Mouse (Mus musculus): ENCODE results near the gene Enox1. TPM values are rescaled to one million over a fixed set of nuclear protein-coding genes. Genes with fewer than 3 reads are reported as not detected.

The Enox1 gene
- polyA plus RNA-seq, 1 experiment from 2014 or later: 0.58 TPM

DNA sequence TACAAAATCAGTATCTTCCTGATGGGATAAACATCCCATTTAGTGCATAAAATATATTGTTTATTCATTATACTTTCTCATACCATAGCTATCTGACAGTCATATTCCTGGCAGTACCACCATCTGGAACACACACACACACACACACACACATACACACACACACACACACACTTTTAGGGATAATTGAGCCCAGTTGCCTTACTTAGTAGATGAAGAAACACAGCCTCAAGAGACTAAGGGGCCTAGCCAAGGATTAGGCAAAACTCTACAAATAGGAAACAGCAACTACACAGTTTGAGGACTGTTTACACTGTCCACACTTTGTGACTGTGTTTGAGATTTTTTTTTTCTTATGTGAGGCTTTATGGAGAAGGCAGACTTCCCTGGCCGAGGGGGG, 100.9 kb downstream of the Enox1 start:
- Histone ChIP-seq H3K27ac (no peak overlapping the region), H3K27me3 (replicated peaks) (no peaks in the 10 kb centered on the region), H3K4me2 (no peak overlapping the region), H3K9me3 (replicated peaks) (no peaks in the 10 kb centered on the region), H3K36me3 (no peaks in the 10 kb centered on the region), H3K4me3 (no peak overlapping the region), H3K9ac (no peak overlapping the region), H3K4me1 (no peaks in the 10 kb centered on the region)
- ATAC-seq: no peak
- WGBS (ENCODE audit: insufficient replicate concordance): 53% methylated on average over 1 of the region's 1 CpGs

DNA sequence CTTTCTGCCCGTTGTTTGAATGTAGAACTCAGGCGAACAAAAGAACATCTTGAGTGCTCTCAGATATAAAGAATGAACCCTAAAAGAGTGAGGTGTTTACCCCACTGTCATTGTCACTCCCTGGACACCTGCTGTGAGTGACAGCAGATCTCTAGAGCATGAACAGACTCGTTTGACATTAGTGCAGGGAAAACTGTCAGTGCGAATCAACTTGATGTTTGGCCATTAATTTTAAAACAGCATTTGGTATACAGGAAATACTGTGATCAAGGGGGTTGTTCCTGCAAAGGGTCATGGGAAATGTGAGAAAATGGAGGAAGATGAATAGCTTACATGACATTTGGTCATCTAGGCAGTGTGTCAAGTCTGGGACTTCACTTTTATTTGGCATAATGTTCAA, 101.6 kb downstream of the Enox1 start:
- Histone ChIP-seq H3K9me3 (replicated peaks) (no peaks in the 10 kb centered on the region), H3K36me3 (no peaks in the 10 kb centered on the region), H3K27ac (no peak overlapping the region), H3K4me2 (no peak overlapping the region), H3K4me3 (no peak overlapping the region), H3K9ac (no peak overlapping the region), H3K4me1 (no peaks in the 10 kb centered on the region), H3K27me3 (replicated peaks) (no peaks in the 10 kb centered on the region)
- ATAC-seq: no peak
- 49% methylated on average over 4 of the region's 4 CpGs for WGBS (ENCODE audit: insufficient replicate concordance)

DNA sequence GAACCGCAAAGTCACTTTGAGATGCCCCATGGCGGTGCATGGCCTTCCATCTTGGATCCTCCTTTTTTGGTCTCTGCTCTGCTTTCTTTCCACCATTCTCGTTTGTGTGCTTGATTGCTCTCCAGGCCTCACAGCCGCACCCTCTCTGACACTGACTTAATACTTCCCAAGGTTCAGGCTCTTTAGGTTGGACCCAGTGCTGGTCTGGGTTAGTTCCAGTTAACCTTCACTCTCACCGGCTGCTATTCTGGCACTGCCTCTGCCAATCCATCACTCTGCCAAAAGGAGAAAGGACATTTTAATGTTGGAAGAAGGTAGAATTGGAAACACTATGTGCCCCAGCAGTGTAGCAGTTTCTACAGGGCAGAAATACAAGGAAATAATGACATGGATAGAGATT, 103.1 kb downstream of the Enox1 start:
- Histone ChIP-seq H3K9me3 (replicated peaks) (no peaks in the 10 kb centered on the region), H3K27ac (no peak overlapping the region), H3K4me2 (no peak overlapping the region), H3K9ac (no peak overlapping the region), H3K4me3 (no peak overlapping the region), H3K4me1 (no peaks in the 10 kb centered on the region), H3K27me3 (replicated peaks) (no peaks in the 10 kb centered on the region), H3K36me3 (no peaks in the 10 kb centered on the region)
- no peak for ATAC-seq
- WGBS (ENCODE audit: insufficient replicate concordance): 70% methylated on average over 5 of the region's 5 CpGs

DNA sequence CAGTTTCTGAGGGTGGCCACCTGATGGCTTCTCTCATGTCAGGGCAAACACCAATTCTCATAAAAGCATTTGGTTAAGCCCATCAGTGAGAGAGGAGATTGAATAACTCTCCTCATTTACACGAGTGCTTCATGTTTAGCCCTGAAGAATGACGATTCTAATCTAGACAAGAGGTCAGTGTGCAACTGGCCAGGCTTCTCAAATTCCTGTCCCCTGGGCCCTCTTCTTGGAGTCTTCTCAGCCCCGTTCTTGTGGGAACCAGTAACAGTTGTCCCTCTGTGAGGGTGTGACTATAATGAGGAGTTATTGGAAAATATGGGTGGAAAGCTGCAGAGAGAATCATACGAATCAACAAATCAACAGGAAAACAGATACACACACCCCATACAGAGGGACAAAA, 103.5 kb downstream of the Enox1 start:
- Histone ChIP-seq H3K4me2 (no peak overlapping the region), H3K9ac (no peak overlapping the region), H3K27ac (no peak overlapping the region), H3K36me3 (no peaks in the 10 kb centered on the region), H3K4me3 (no peak overlapping the region), H3K27me3 (replicated peaks) (no peaks in the 10 kb centered on the region), H3K9me3 (replicated peaks) (no peaks in the 10 kb centered on the region), H3K4me1 (no peaks in the 10 kb centered on the region)
- WGBS (ENCODE audit: insufficient replicate concordance): 65% methylated on average over 4 of the region's 4 CpGs
- no peak for ATAC-seq

DNA sequence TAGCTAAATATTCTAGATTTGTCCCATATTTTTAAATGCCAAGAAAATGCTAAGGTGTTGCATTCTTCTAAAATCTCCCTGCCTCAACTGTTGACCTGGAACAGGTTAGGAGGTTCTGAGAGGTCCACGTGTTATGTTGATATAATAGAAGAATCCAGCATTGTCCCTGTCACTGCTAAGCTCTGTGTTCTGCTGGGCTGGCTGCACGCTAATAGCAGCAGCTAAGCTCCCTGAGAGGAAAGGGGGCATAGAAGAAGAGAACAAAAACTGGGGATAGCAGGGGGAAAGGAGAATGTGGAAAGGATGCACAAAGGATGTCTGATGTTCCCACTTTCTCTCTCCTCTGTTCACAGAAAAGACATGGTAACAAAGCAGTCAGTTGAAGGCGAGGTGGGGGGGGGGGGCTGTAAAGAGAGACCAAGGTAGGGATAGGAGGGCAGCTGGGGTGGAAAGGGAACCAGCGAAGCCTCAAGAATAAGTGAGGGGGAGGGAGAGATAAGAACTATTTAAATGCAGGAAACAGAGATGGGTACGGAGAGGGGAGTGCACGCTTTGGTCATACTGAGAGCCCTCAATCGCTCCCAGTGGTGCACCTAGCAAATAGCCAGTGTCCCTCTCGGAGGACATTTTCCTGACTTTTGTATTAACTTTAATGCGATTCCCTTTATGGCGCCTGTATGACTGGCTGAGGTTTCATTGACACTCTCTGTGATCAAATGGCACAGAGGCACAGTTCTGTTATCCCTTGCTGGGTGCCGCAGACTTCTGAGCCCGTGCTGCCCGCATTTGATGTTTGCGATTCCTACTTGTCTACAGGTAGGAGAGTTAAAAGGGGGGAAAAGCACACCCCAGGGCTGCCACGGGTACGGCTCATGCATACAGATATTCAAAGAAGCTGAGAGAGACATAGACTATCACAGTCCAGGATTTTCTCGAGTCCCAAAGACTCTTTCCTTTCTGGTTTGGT, 110.5 kb downstream of the Enox1 start:
- H3K27me3 ChIP-seq (replicated peaks): no peaks in the 10 kb centered on the region
- no peaks in the 10 kb centered on the region for H3K36me3 ChIP-seq
- WGBS (ENCODE audit: insufficient replicate concordance): 58% methylated on average over 17 of the region's 17 CpGs
- no peak overlapping the region for H3K4me2 ChIP-seq
- ATAC-seq: no peak
- no peaks in the 10 kb centered on the region for H3K4me1 ChIP-seq
- H3K9me3 ChIP-seq (replicated peaks): no peaks in the 10 kb centered on the region
- H3K4me3 ChIP-seq: no peak overlapping the region
- no peak overlapping the region for H3K9ac ChIP-seq
- no peak overlapping the region for H3K27ac ChIP-seq

DNA sequence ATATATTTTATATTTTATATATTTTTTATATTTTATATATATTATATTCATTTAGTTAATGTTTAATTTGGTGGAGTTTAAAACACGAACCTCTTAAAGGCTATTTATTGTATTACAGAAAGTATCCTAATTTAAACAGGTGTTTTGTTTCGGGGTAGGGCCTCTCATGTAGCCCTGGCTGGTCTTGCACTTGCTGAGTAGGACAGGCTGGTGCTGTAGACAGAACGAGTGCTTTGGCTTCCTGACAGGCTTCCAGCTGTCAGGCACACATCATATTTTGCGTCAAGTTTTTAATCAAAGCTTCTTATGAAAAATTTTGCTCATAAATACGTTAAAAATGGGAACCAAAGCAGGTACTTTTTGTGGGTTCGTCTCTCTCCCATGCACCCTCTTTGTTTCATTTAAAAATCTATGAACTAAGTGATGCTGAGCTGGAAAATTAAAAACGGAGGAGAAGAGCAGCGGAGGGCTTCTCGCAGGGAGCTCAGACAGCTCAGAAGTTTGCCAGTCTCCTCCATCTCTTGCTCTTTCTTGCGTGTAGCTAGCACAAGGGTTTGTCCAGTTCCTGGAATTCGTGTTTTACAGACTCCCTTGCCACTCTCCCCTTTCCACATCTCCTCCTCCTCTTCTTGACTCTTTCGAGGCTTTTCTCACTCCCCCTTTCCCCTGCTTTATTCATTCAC, 115.8 kb downstream of the Enox1 start:
- no peak overlapping the region for H3K4me3 ChIP-seq
- no peak overlapping the region for H3K27ac ChIP-seq
- H3K36me3 ChIP-seq: no peaks in the 10 kb centered on the region
- WGBS (ENCODE audit: insufficient replicate concordance): 58% methylated on average over 12 of the region's 12 CpGs
- no peaks in the 10 kb centered on the region for H3K4me1 ChIP-seq
- no peak overlapping the region for H3K9ac ChIP-seq
- no peak for ATAC-seq
- no peaks in the 10 kb centered on the region for H3K27me3 ChIP-seq (replicated peaks)
- no peaks in the 10 kb centered on the region for H3K9me3 ChIP-seq (replicated peaks)
- H3K4me2 ChIP-seq: no peak overlapping the region

DNA sequence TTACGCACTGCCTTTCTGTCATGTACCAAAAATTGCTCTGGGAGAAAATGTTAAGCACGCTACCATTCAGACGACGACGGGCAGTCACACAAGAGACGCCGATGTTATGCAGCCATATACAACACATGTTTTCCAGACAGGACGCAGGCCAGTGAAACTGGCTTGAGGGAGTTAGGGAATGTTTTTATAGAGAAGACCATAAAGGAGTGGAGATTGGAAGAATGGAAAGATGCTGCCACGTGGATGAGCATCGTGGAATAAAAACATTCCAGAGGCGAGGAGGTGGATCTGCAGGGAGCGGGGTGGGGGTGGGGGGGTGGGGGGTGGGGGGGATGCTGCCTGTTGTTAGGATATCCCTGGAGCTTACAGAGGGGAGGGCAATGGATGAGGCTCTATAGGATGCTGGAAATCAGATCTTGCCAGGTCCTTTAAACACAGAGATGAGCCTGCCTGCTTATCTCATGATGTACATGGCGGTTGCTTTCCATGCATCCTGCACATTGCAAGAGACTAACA, 116.4 kb downstream of the Enox1 start:
- no peak overlapping the region for H3K4me2 ChIP-seq

DNA sequence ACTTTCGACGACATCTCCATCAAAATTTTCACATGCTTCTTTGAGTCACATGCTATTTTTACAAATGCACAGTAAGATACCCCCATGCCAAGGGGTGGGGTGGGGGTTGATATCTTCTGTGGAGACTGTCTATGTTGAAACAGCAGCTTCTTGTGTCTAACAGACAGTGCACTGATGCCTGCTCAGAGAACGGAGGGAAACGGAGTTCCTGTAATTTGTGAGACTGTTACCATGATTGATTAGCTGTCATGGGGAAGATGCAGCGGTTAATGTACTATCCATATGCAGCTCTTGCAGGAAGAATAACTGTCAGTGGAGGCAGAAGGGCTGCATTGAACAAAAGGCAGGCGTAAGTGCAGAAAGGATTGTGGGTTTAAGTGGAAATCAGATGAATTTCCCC, 117.2 kb downstream of the Enox1 start:
- Histone ChIP-seq H3K4me1 (no peaks in the 10 kb centered on the region), H3K27ac (no peak overlapping the region), H3K4me3 (no peak overlapping the region), H3K36me3 (no peaks in the 10 kb centered on the region), H3K9me3 (replicated peaks) (no peaks in the 10 kb centered on the region), H3K27me3 (replicated peaks) (no peaks in the 10 kb centered on the region), H3K4me2 (no peak overlapping the region), H3K9ac (no peak overlapping the region)
- no peak for ATAC-seq
- WGBS (ENCODE audit: insufficient replicate concordance): 54% methylated on average over 6 of the region's 6 CpGs

More for the DNA sequence above, 116.4 kb downstream of the Enox1 start:
- Histone ChIP-seq H3K4me3 (no peak overlapping the region), H3K4me1 (no peaks in the 10 kb centered on the region), H3K27me3 (replicated peaks) (no peaks in the 10 kb centered on the region), H3K9ac (no peak overlapping the region), H3K27ac (no peak overlapping the region), H3K36me3 (no peaks in the 10 kb centered on the region), H3K9me3 (replicated peaks) (no peaks in the 10 kb centered on the region)
- 70% methylated on average over 13 of the region's 13 CpGs for WGBS (ENCODE audit: insufficient replicate concordance)
- ATAC-seq: no peak

DNA sequence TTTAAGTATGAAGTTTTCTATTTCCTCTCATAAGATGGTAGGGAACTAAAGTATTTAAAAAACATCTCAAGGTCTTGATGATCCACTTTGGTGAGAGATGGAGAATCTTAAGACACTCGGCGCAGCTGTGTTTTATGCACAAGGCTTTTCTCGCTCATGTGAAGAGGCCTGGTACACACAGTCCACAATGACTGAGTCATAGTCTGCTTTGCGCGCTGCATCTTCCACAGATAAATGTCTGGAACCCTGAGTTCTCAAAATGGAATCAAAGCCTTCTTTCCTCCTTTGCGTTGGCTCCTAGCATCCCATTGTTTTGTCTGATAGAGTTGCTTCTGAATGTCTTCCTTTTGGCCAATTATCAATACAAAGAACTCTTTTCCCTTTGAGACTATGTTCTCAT, 119.0 kb downstream of the Enox1 start:
- Histone ChIP-seq H3K27ac (no peak overlapping the region), H3K9me3 (replicated peaks) (no peaks in the 10 kb centered on the region), H3K36me3 (no peaks in the 10 kb centered on the region), H3K4me1 (no peaks in the 10 kb centered on the region), H3K27me3 (replicated peaks) (no peaks in the 10 kb centered on the region), H3K4me2 (no peak overlapping the region), H3K4me3 (no peak overlapping the region), H3K9ac (no peak overlapping the region)
- WGBS (ENCODE audit: insufficient replicate concordance): 85% methylated on average over 6 of the region's 6 CpGs
- no peak for ATAC-seq

DNA sequence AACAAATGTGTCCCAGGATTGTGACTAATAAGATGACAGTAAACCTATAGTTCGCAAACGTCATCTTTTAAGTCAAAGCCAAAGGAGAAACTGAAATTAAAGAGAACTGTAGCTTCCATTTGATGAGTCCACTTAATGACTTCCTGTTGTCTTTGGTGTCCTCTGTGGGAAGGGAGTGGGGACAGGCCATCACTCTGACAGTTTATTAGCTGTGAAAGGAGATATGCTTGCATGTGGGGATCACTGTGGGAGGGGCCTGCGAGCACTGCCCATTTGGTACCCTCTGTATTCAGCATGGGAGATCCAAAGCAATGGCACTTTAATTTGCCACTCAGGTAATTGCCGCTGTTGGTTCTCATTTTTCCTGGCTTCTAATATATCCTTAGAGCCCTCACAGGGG, 122.6 kb downstream of the Enox1 start:
- no peak overlapping the region for H3K9ac ChIP-seq
- ATAC-seq: no peak
- 69% methylated on average over 4 of the region's 4 CpGs for WGBS (ENCODE audit: insufficient replicate concordance)
- H3K9me3 ChIP-seq (replicated peaks): no peaks in the 10 kb centered on the region
- no peak overlapping the region for H3K4me3 ChIP-seq
- H3K4me2 ChIP-seq: no peak overlapping the region
- H3K27me3 ChIP-seq (replicated peaks): no peaks in the 10 kb centered on the region
- no peak overlapping the region for H3K27ac ChIP-seq
- no peaks in the 10 kb centered on the region for H3K4me1 ChIP-seq
- H3K36me3 ChIP-seq: no peaks in the 10 kb centered on the region

DNA sequence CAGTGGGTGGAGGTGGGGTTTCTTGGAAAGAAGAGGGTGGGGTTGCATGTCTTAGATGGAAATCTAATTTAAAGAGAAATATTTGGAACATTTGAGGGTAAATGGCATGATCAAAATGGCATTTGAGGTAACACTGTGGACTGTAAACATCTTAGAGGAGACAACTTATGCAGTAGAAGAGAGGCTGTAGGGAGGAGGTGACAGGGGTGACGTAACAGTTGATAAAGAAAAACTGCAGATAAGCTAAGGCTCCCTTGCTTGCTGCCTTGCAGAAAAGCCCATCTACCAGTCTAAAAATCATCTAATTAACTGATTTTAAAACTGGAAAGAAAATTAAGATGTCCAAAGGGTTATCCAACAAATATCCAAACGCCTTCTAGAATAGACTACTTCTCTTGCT, 123.9 kb downstream of the Enox1 start:
- no peaks in the 10 kb centered on the region for H3K9me3 ChIP-seq (replicated peaks)
- no peaks in the 10 kb centered on the region for H3K4me1 ChIP-seq
- no peak overlapping the region for H3K27ac ChIP-seq
- H3K27me3 ChIP-seq (replicated peaks): no peaks in the 10 kb centered on the region
- no peak for ATAC-seq
- 45% methylated on average over 2 of the region's 2 CpGs for WGBS (ENCODE audit: insufficient replicate concordance)
- H3K36me3 ChIP-seq: no peaks in the 10 kb centered on the region
- no peak overlapping the region for H3K4me3 ChIP-seq
- H3K4me2 ChIP-seq: no peak overlapping the region
- H3K9ac ChIP-seq: no peak overlapping the region

DNA sequence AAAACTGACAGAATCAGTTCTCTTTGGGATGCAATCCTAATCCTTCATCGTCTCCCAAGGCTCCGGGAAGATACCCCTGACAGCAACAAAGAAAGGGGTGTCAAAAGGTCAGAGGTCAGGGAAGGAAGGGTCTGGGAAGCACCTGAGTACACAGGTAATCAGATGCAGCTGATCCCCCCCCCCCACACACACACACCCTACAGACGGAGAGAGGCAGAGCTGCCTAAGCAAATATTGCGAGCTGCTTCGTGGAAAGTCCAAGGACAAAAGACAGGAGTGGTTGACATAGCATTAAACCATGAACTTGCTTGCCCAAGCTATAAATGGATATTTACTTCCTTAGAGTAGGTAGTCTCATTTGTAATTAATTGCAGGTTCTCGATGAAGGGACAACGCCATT, 124.3 kb downstream of the Enox1 start:
- H3K27ac ChIP-seq: no peak overlapping the region
- 67% methylated on average over 7 of the region's 7 CpGs for WGBS (ENCODE audit: insufficient replicate concordance)
- no peak overlapping the region for H3K4me3 ChIP-seq
- H3K36me3 ChIP-seq: no peaks in the 10 kb centered on the region
- no peaks in the 10 kb centered on the region for H3K27me3 ChIP-seq (replicated peaks)
- no peaks in the 10 kb centered on the region for H3K9me3 ChIP-seq (replicated peaks)
- ATAC-seq: no peak
- H3K4me2 ChIP-seq: no peak overlapping the region
- no peaks in the 10 kb centered on the region for H3K4me1 ChIP-seq
- H3K9ac ChIP-seq: no peak overlapping the region

Measured in liver, embryonic 12.5 days (tissue).